In the genomic region with DNA sequence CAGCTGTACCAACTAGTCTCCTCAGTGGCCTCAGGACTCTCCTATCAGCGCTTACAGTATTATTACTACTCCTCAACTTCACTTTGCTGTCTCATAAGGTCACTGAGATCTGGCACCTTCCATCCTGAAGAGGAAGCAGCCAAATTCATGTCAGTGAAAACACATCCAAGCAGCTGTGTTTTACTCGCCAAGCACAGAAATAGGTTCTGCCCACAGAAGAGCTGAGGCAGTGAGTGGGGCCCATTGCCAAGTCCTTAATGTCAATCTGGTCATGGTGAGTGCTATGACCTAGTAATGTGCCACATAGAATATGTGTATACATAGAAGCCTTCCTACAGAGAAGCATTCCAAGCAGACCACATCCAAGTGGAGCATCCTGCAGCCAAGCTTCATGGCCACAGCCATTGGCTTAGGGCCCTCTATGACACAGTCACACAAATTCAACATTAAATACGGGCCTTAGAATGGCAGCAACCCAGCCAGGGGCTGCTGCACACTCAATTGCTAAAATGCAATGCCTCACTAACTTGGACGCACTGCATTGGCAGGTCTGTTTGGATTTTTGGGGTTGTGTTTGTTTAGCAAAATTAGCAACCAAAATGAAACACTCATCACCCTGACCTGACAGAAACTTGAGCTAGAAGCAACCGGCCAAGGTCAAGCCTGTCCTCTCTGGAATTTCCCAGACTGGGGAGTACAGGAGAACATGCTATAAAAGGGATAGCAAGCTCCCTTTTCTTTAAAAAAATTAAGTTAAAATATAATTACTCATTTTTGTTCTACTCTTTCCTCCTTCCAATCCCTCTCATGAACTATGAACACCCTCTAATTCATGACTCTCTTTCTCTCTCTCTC, we compare ENCODE assay signal across 13 mouse cellular contexts.
A peak's percentile ranks its signal among the peaks of the same experiment; 100 is the strongest.
DNase-seq lines count a peak whose midpoint lies in the region; ATAC-seq and TF ChIP-seq lines count a peak whose summit lies in the region.
"Had no signal": no experiment of that assay in that cellular context is flagged by ENCODE, and none has a peak within 500 bp of the region (broad histone marks: within the 10 kb centered on the region; RNA-seq: fewer than 3 reads in every experiment).

No protein-coding gene starts in this region.

- no peak for TF ChIP-seq CTCF in kidney, postnatal 0 days (IDR thresholded peaks at IDR 0.05; ENCODE audit: low read depth)

- H3K4me1 ChIP-seq in kidney, postnatal 0 days (replicated peaks; ENCODE audit: insufficient read depth, low read length) = no peaks in the 10 kb centered on the region
- no peaks in the 10 kb centered on the region for H3K4me1 ChIP-seq in neural tube, embryonic 15.5 days
- H3K4me1 ChIP-seq: embryonic facial prominence, embryonic 13.5 days; midbrain, embryonic 15.5 days had no signal

- H3K9me3 ChIP-seq in kidney, postnatal 0 days (replicated peaks; ENCODE audit: low read length) = no peaks in the 10 kb centered on the region
- H3K9me3 ChIP-seq in neural tube, embryonic 15.5 days (replicated peaks) = no peaks in the 10 kb centered on the region
- H3K9me3 ChIP-seq: embryonic facial prominence, embryonic 13.5 days; midbrain, embryonic 15.5 days had no signal

- H3K27ac ChIP-seq in kidney, postnatal 0 days = no peak overlapping the region
- no peak overlapping the region for H3K27ac ChIP-seq in neural tube, embryonic 15.5 days (replicated peaks)
- H3K27ac ChIP-seq: embryonic facial prominence, embryonic 13.5 days; hindbrain, embryonic 14.5 days; midbrain, embryonic 15.5 days had no signal

- ATAC-seq in kidney, postnatal 0 days (replicated peaks; ENCODE audit: low FRiP score, low read depth) = no peak
- ATAC-seq in neural tube, embryonic 15.5 days (ENCODE audit: low FRiP score) = peak; percentile 24; the same call in 1 of the 2 replicates
- ATAC-seq: liver, postnatal 0 days; midbrain, embryonic 15.5 days had no signal

- no peaks in the 10 kb centered on the region for H3K27me3 ChIP-seq in kidney, postnatal 0 days (ENCODE audit: insufficient read depth, low read length)
- no peaks in the 10 kb centered on the region for H3K27me3 ChIP-seq in neural tube, embryonic 15.5 days (replicated peaks)
- H3K27me3 ChIP-seq: embryonic facial prominence, embryonic 13.5 days; midbrain, embryonic 15.5 days had no signal

- H3K9ac ChIP-seq in kidney, postnatal 0 days (ENCODE audit: low read depth, low read length) = no peak overlapping the region
- no peak overlapping the region for H3K9ac ChIP-seq in neural tube, embryonic 15.5 days (replicated peaks)
- H3K9ac ChIP-seq: embryonic facial prominence, embryonic 13.5 days; hindbrain, embryonic 14.5 days; liver, postnatal 0 days; midbrain, embryonic 15.5 days had no signal

- WGBS in kidney, postnatal 0 days = 42% methylated on average over 5 of the region's 5 CpGs
- WGBS in neural tube, embryonic 15.5 days = 84% methylated on average over 5 of the region's 5 CpGs

- peak; percentile 52 to 61 for DNase-seq in cerebellum, postnatal 10 days
- no peak for DNase-seq in cerebellum, postnatal 36 days
- peak; percentile 57 for DNase-seq in kidney, postnatal 0 days (ENCODE audit: low spot score)
- DNase-seq in kidney, adult 8-10 months = no peak
- DNase-seq in neural tube, embryonic 10.5 days (ENCODE audit: extremely low spot score, low spot score) = no peak
- DNase-seq in heart, postnatal 36 days = peak; percentile 7 to 12
- no peak for DNase-seq in yolk sac, embryonic 10.5 days (ENCODE audit: low spot score)
- DNase-seq: cerebellum, adult 8-10 months; liver, postnatal 0 days had no signal

- no peak overlapping the region for H3K4me3 ChIP-seq in kidney, postnatal 0 days (replicated peaks; ENCODE audit: low read depth, low read length)
- no peak overlapping the region for H3K4me3 ChIP-seq in neural tube, embryonic 15.5 days (replicated peaks)
- H3K4me3 ChIP-seq: embryonic facial prominence, embryonic 13.5 days; midbrain, embryonic 15.5 days had no signal

- intact Hi-C loops in heart, postnatal 36 days (cut with DNase I) = no loop called here

- H3K36me3 ChIP-seq in kidney, postnatal 0 days (ENCODE audit: insufficient read depth, low read length) = no peaks in the 10 kb centered on the region
- H3K36me3 ChIP-seq in neural tube, embryonic 15.5 days = no peaks in the 10 kb centered on the region
- H3K36me3 ChIP-seq: embryonic facial prominence, embryonic 13.5 days; midbrain, embryonic 15.5 days had no signal

- no peak overlapping the region for H3K4me2 ChIP-seq in kidney, postnatal 0 days (ENCODE audit: low read length)
- no peak overlapping the region for H3K4me2 ChIP-seq in neural tube, embryonic 15.5 days
- H3K4me2 ChIP-seq: embryonic facial prominence, embryonic 13.5 days; hindbrain, embryonic 14.5 days; midbrain, embryonic 15.5 days had no signal

Comparison
In these comparisons a context has a peak if more than half of its experiments do, and no peak if none do; other contexts are left out.
1. DNase-seq: peak in cerebellum, postnatal 10 days (2 of 2), kidney, postnatal 0 days (single experiment) and heart, postnatal 36 days (2 of 2); none in cerebellum, postnatal 36 days (0 of 2), kidney, adult 8-10 months (0 of 2), neural tube, embryonic 10.5 days (single experiment) and yolk sac, embryonic 10.5 days (single experiment).